Mouse (Mus musculus) myocyte (in vitro differentiated cells): ENCODE data around the gene Dab1. TPM values are rescaled to one million over a fixed set of nuclear protein-coding genes. Genes with fewer than 3 reads are reported as not detected.

ENCODE experiments used
- H3K27me3 ChIP-seq: one replicate; pipeline ENCODE4 v1.6.1; 2011; ENCODE audit not compliant: control insufficient read depth, insufficient read depth, insufficient read length
- H3K36me3 ChIP-seq: one replicate; pipeline ENCODE4 v1.6.1; 2011; ENCODE audit not compliant: control insufficient read depth, insufficient read depth
- H3K4me2 ChIP-seq: one replicate; pipeline ENCODE4 v1.6.1; 2011; ENCODE audit warnings: low read depth, control low read depth
- H3K4me3 ChIP-seq: one replicate; pipeline ENCODE4 v1.5.1; 2011; ENCODE audit warnings: mild to moderate bottlenecking, control low read depth, moderate library complexity
- H3K79me2 ChIP-seq: one replicate; pipeline ENCODE4 v1.6.1; 2011; ENCODE audit not compliant: control insufficient read depth, insufficient read depth
- H3ac ChIP-seq: one replicate; pipeline ENCODE4 v1.6.1; 2011; ENCODE audit not compliant: control insufficient read depth, insufficient read length
- CEBPB ChIP-seq: IDR thresholded peaks from 2 replicates; pipeline ENCODE4 v1.6.1; 2011; ENCODE audit warnings: mild to moderate bottlenecking, moderate library complexity; ENCODE audit not compliant: poor library complexity, insufficient read depth, severe bottlenecking
- E2F4 ChIP-seq: IDR thresholded peaks from one replicate; pipeline ENCODE4 v1.6.1; 2011; ENCODE audit warnings: mild to moderate bottlenecking, control low read depth, moderate library complexity; ENCODE audit not compliant: insufficient read depth
- MAX ChIP-seq: IDR thresholded peaks from one replicate; pipeline ENCODE4 v1.6.1; 2011; ENCODE audit warnings: low read depth, mild to moderate bottlenecking, control low read depth
- MYOD1 ChIP-seq, 3 experiments: IDR thresholded peaks; one replicate each; pipeline ENCODE4 v1.6.1; 2011; ENCODE audit warnings: control low read depth in 2 of 3, low read depth in 2 of 3, mild to moderate bottlenecking in 2 of 3, moderate library complexity in 1 of 3; ENCODE audit not compliant: insufficient read length in 2 of 3, control insufficient read depth in 1 of 3
- MYOG ChIP-seq, 3 experiments: IDR thresholded peaks; one replicate each; pipeline ENCODE4 v1.6.1; 2011; ENCODE audit warnings: control low read depth in 2 of 3, low read depth in 2 of 3, mild to moderate bottlenecking in 2 of 3; ENCODE audit not compliant: insufficient read length in 2 of 3, control insufficient read depth in 1 of 3, insufficient read depth in 1 of 3
- POLR2A ChIP-seq: IDR thresholded peaks from one replicate; pipeline ENCODE4 v1.6.1; 2011; ENCODE audit warnings: low read depth, mild to moderate bottlenecking, control low read depth, moderate library complexity; ENCODE audit not compliant: insufficient read length
- POLR2AphosphoS2 ChIP-seq: IDR thresholded peaks from one replicate; pipeline ENCODE4 v1.6.1; 2011; ENCODE audit warnings: low read depth, control low read depth; ENCODE audit not compliant: insufficient read length
- REST ChIP-seq: IDR thresholded peaks from one replicate; pipeline ENCODE4 v1.6.1; 2011; ENCODE audit warnings: mild to moderate bottlenecking, control low read depth, moderate library complexity; ENCODE audit not compliant: insufficient read depth, insufficient read length
- SRF ChIP-seq: IDR thresholded peaks from one replicate; pipeline ENCODE4 v1.6.1; 2011; ENCODE audit warnings: low read depth; ENCODE audit not compliant: control insufficient read depth, insufficient read length
- TCF12 ChIP-seq: IDR thresholded peaks from one replicate; pipeline ENCODE4 v1.6.1; 2011; ENCODE audit warnings: mild to moderate bottlenecking, control low read depth; ENCODE audit not compliant: poor library complexity, insufficient read depth, severe bottlenecking
- TCF3 ChIP-seq: IDR thresholded peaks from one replicate; pipeline ENCODE4 v1.6.1; 2011; ENCODE audit warnings: low read depth, control low read depth; ENCODE audit not compliant: insufficient read length
- USF1 ChIP-seq: IDR thresholded peaks from one replicate; pipeline ENCODE4 v1.6.1; 2011; ENCODE audit warnings: low read depth, mild to moderate bottlenecking, control low read depth, moderate library complexity
- polyA plus RNA-seq: library from polyadenylated mRNA; unstranded; fragments of >200 nt; fragmentation: generic; extraction: Trizol; gene quantifications from one replicate; pipeline ENCODE4 v1.2.1, GENCODE M21; 2012; ENCODE audit warnings: missing spikeins

Gene Dab1
- polyA plus RNA-seq, 1 experiment = not detected

DNA sequence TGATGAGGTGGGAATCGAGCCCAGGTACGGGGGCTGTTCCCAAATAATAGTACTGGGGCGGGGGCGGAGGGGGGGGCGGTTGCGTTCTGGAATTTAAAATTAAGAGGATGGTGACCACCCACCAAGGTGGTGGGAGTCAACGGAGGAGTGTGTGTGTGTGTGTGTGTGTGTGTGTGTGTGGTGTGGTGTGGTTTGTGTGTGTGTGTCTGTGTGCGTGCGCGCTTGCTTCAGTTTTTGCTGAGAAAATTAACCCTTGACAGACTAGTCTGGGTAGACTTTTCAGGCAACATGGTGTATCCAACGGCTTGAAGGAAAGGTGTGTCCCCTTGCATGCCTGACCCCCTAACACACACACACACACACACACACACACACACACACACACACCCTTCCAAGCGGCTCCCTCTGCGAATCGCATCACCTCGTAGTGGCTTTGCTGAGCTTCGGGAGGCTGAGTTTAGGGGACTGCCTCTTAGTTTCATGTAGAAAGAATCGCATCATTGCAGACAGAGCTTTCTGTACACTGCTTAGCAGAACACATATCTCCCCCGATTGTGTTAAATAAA lies 1.5 kb downstream of the Dab1 start:
- no peaks in the 10 kb centered on the region for H3K36me3 ChIP-seq
- H3K4me3 ChIP-seq = no peak overlapping the region
- H3ac ChIP-seq = no peak overlapping the region
- TF ChIP-seq TCF3 (no peak), REST (no peak), MYOG (IDR thresholded peaks at IDR 0.05; ENCODE audit: control insufficient read depth in 1 of 3, insufficient read depth in 1 of 3, insufficient read length in 2 of 3, low read depth in 2 of 3) (no peak), MAX (no peak), TCF12 (no peak), CEBPB (no peak), SRF (no peak), POLR2A (no peak), USF1 (no peak), E2F4 (no peak), POLR2AphosphoS2 (no peak), MYOD1 (IDR thresholded peaks at IDR 0.05; ENCODE audit: control insufficient read depth in 1 of 3, insufficient read length in 2 of 3, low read depth in 2 of 3) (no peak)
- no peaks in the 10 kb centered on the region for H3K27me3 ChIP-seq
- no peaks in the 10 kb centered on the region for H3K79me2 ChIP-seq
- no peak overlapping the region for H3K4me2 ChIP-seq

DNA sequence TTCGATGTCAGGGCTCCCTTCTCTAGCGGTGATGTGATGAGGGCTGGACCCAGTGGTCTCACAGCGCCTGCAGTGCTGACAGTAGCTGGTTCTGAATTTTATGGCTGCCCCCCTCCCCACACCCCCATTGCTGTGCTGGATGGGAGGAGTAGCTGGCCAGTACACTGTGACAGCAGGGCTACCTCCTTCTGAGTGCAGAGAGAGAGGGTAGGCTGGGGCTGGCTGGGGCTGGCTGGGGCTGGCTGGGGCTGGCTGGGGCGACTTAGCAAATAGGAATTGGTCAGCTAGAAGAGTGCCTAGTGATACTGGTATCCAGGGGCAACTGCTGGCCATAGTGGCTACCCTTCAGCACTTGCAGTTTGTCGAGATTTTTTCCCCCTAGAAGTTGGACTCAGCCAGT lies 2.4 kb downstream of the Dab1 start:
- TF ChIP-seq POLR2A = no peak
- no peak for TF ChIP-seq SRF
- TF ChIP-seq MAX = no peak
- TF ChIP-seq E2F4 = no peak
- no peak for TF ChIP-seq CEBPB
- no peaks in the 10 kb centered on the region for H3K36me3 ChIP-seq
- H3K79me2 ChIP-seq = no peaks in the 10 kb centered on the region
- no peak overlapping the region for H3K4me3 ChIP-seq
- no peaks in the 10 kb centered on the region for H3K27me3 ChIP-seq
- no peak overlapping the region for H3K4me2 ChIP-seq
- no peak overlapping the region for H3ac ChIP-seq

DNA sequence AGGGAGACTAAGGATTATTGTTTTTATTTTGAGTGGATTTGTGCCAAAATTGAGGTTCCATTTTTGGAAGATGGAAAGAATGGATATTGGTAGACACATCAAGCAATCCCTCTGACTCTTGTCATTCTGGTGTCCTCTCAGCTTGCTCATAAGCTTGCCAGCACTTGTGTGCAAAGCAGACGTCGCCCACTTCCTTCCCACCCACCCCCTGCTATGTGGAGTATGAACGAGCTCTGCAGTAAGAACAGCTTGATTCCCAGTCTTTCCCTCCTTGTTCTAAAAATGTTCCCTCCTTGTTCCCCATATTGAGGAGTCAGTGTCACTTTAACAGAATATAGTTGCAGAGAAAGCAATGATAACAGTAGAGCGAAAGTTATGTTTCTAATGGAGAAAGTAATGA lies 11.0 kb downstream of the Dab1 start:
- no peak overlapping the region for H3ac ChIP-seq
- no peaks in the 10 kb centered on the region for H3K79me2 ChIP-seq
- no peak overlapping the region for H3K4me3 ChIP-seq
- H3K27me3 ChIP-seq = no peaks in the 10 kb centered on the region
- H3K4me2 ChIP-seq = no peak overlapping the region
- H3K36me3 ChIP-seq = no peaks in the 10 kb centered on the region
- TF ChIP-seq TCF3 (no peak), POLR2AphosphoS2 (no peak), MAX (no peak), CEBPB (no peak), TCF12 (no peak), REST (no peak), POLR2A (no peak), MYOD1 (IDR thresholded peaks at IDR 0.05; ENCODE audit: control insufficient read depth in 1 of 3, insufficient read length in 2 of 3, low read depth in 2 of 3) (no peak), E2F4 (no peak), USF1 (no peak), MYOG (IDR thresholded peaks at IDR 0.05; ENCODE audit: control insufficient read depth in 1 of 3, insufficient read depth in 1 of 3, insufficient read length in 2 of 3, low read depth in 2 of 3) (no peak), SRF (no peak)

- no peak for TF ChIP-seq E2F4
- TF ChIP-seq SRF = no peak
- no peak for TF ChIP-seq TCF3
- no peak for TF ChIP-seq POLR2AphosphoS2
- no peak for TF ChIP-seq MYOG (IDR thresholded peaks at IDR 0.05; ENCODE audit: control insufficient read depth in 1 of 3, insufficient read depth in 1 of 3, insufficient read length in 2 of 3, low read depth in 2 of 3)
- Histone ChIP-seq H3K79me2 (no peaks in the 10 kb centered on the region), H3K4me3 (no peak overlapping the region), H3K36me3 (no peaks in the 10 kb centered on the region), H3K4me2 (no peak overlapping the region), H3ac (no peak overlapping the region), H3K27me3 (no peaks in the 10 kb centered on the region)
Observed at GRCm38 (mm10) chr4:103636168-103636776, 17.1 kb downstream of the Dab1 start.

DNA sequence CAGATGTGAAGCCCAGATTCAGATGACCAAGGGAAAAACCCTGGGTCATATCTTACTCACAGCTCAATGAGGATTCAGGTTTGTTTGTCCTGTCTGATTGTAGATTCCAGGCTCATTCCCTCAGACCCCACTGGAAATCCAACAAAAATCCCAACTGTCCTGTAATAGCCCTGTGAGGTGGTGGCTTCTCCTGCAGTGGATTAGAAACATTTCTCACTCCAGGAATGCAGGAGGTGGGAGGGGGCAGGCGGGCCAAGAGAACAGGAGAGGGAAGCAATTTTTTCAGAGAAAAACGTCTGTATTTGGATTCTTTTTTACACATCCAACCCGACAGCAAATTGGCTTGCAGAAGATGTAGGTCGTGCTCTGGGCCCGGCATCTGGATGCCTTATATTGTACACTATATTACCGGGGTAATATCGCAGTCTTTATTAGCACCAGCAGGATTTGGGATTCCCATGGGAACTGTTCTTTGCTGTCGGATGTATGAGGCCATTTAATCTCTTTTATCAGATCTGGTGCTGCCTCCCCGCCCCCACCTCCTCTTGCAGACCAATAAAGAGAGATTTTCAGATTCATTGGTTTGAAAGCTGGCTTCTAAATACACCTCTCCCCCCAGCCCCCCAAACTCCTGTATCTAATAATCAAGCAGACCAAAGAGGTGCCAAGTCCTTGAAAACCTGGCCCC lies 29.2 kb downstream of the Dab1 start:
- Histone ChIP-seq H3K4me3 (no peak overlapping the region), H3K27me3 (no peaks in the 10 kb centered on the region), H3K79me2 (no peaks in the 10 kb centered on the region), H3ac (no peak overlapping the region), H3K36me3 (no peaks in the 10 kb centered on the region), H3K4me2 (no peak overlapping the region)
- TF ChIP-seq TCF12 = no peak
- no peak for TF ChIP-seq CEBPB
- no peak for TF ChIP-seq MYOG (IDR thresholded peaks at IDR 0.05; ENCODE audit: control insufficient read depth in 1 of 3, insufficient read depth in 1 of 3, insufficient read length in 2 of 3, low read depth in 2 of 3)
- no peak for TF ChIP-seq POLR2AphosphoS2
- TF ChIP-seq MYOD1 (IDR thresholded peaks at IDR 0.05; ENCODE audit: control insufficient read depth in 1 of 3, insufficient read length in 2 of 3, low read depth in 2 of 3) = no peak
- TF ChIP-seq E2F4 = no peak
- TF ChIP-seq USF1 = no peak
- no peak for TF ChIP-seq TCF3
- no peak for TF ChIP-seq MAX
- no peak for TF ChIP-seq REST
- no peak for TF ChIP-seq SRF
- no peak for TF ChIP-seq POLR2A
